ENCODE assay signal across 13 mouse cellular contexts in the genomic region with DNA sequence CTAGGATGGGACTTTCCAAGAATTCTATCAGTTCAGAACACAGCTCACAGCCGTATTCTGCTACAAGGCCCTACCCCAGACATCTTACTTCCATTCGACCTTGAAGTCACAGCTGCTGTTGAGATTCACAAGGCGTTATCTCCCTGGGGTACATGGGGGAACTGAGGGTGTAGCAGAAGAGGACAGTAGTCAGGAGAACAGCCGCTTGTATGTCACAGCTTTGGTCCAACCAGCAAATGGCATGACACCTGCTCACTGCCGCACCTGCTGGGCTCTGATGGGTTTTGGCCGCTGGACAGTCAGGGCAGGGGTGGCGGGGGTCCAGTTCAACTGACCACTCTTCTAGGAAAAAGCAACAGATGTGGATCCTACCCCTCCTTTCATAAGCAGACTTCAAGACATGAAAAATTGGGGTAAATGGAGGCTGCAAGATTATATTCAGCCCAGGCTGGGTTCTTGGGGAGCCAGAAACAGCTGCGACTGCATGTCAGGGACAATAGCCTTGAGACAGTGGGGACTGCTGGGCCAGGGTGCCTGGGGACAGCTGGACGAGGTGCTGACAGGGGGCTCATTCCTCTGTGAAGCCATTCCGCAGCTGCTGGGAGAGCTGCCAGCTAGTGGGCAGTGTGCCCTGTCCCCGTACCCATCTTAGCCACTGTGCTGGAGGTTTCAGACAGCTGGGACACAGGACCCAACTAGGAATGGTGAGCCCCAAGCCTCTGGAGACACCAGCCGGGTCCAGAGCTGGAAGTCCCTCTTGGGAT. TPM values are rescaled to one million over a fixed set of nuclear protein-coding genes. Genes with fewer than 3 reads are reported as not detected.
DNase-seq lines count a peak whose midpoint lies in the region; ATAC-seq and TF ChIP-seq lines count a peak whose summit lies in the region.
"Had no signal": no experiment of that assay in that cellular context is flagged by ENCODE, and none has a peak within 500 bp of the region (broad histone marks: within the 10 kb centered on the region; RNA-seq: fewer than 3 reads in every experiment).

No protein-coding gene starts in this region.

- TF ChIP-seq POLR2A in limb, embryonic 14.5 days (IDR thresholded peaks at IDR 0.05; ENCODE audit: borderline replicate concordance, extremely low read depth, insufficient read depth, insufficient read length), result no peak

- peak overlapping the region; percentile 14; the same call in 1 of the 2 replicates for H3K4me2 ChIP-seq in heart, embryonic 14.5 days (ENCODE audit: low read length)
- H3K4me2 ChIP-seq in midbrain, embryonic 13.5 days (replicated peaks), result no peak overlapping the region
- H3K4me2 ChIP-seq in midbrain, postnatal 0 days (ENCODE audit: low read depth, low read length, poor library complexity, severe bottlenecking), result no peak overlapping the region
- H3K4me2 ChIP-seq in limb, embryonic 14.5 days (replicated peaks; ENCODE audit: low read depth, low read length, severe bottlenecking), result no peak overlapping the region
- H3K4me2 ChIP-seq: embryonic facial prominence, embryonic 12.5 days; liver, embryonic 11.5 days had no signal

- DNase-seq in heart, adult 9 months (ENCODE audit: low spot score in 2 of 2), result no peak
- DNase-seq in midbrain, postnatal 0 days (ENCODE audit: low spot score), result no peak
- peak; percentile 47 for DNase-seq in gastrocnemius, postnatal 25 days
- peak; percentile 68 for DNase-seq in limb, embryonic 14.5 days (ENCODE audit: low spot score)
- DNase-seq in thymus, postnatal 0 days (ENCODE audit: low spot score), result no peak
- DNase-seq in thymus, postnatal 4 days, result no peak
- DNase-seq: cerebellum, adult 11-12 months; kidney, postnatal 10 days had no signal

- H3K36me3 ChIP-seq in heart, embryonic 14.5 days (ENCODE audit: control insufficient read depth, insufficient read depth, low read length), result 0 out of 2 replicates have a peak, but pooled peaks cover 3% of the 10 kb centered on the region
- H3K36me3 ChIP-seq in midbrain, embryonic 13.5 days, result no peaks in the 10 kb centered on the region
- no peaks in the 10 kb centered on the region for H3K36me3 ChIP-seq in midbrain, postnatal 0 days (ENCODE audit: insufficient read depth, low read length)
- no peaks in the 10 kb centered on the region for H3K36me3 ChIP-seq in limb, embryonic 14.5 days (ENCODE audit: control insufficient read depth, insufficient read depth, low read length)
- H3K36me3 ChIP-seq: embryonic facial prominence, embryonic 12.5 days had no signal

- peak; percentile 45 for ATAC-seq in heart, embryonic 14.5 days (ENCODE audit: insufficient number of reproducible peaks, insufficient read depth, low FRiP score, low read depth)
- no peak for ATAC-seq in midbrain, embryonic 13.5 days
- ATAC-seq in midbrain, postnatal 0 days (ENCODE audit: low FRiP score), result no peak
- ATAC-seq in limb, embryonic 14.5 days (ENCODE audit: low FRiP score, low read depth), result peak; percentile 42

- H3K9me3 ChIP-seq in heart, embryonic 14.5 days (ENCODE audit: control insufficient read depth, low read length), result no peaks in the 10 kb centered on the region
- H3K9me3 ChIP-seq in midbrain, embryonic 13.5 days, result no peaks in the 10 kb centered on the region
- no peaks in the 10 kb centered on the region for H3K9me3 ChIP-seq in midbrain, postnatal 0 days (ENCODE audit: low read length)
- H3K9me3 ChIP-seq in limb, embryonic 14.5 days (ENCODE audit: control insufficient read depth, low read length), result no peaks in the 10 kb centered on the region
- H3K9me3 ChIP-seq: embryonic facial prominence, embryonic 12.5 days had no signal

- no peak overlapping the region for H3K9ac ChIP-seq in heart, embryonic 14.5 days (ENCODE audit: low read length)
- 0 out of 2 replicates have a peak overlapping the region, but pooled peaks have one; percentile 15 for H3K9ac ChIP-seq in midbrain, embryonic 13.5 days (replicated peaks)
- H3K9ac ChIP-seq in midbrain, postnatal 0 days (replicated peaks; ENCODE audit: low read length, poor library complexity, severe bottlenecking), result no peak overlapping the region
- H3K9ac ChIP-seq in limb, embryonic 14.5 days (ENCODE audit: low read depth, low read length, severe bottlenecking), result no peak overlapping the region
- H3K9ac ChIP-seq: embryonic facial prominence, embryonic 12.5 days had no signal

- peaks cover 20 to 42% of the 10 kb centered on the region in 2 experiments for H3K4me1 ChIP-seq in heart, embryonic 14.5 days (ENCODE audit: control insufficient read depth in 2 of 2, insufficient read depth in 2 of 2, low read length in 2 of 2)
- peaks cover 43% of the 10 kb centered on the region for H3K4me1 ChIP-seq in midbrain, embryonic 13.5 days (replicated peaks)
- H3K4me1 ChIP-seq in midbrain, postnatal 0 days (ENCODE audit: insufficient read depth, low read length), result peaks cover 7% of the 10 kb centered on the region; the same call in 1 of the 2 replicates
- peaks cover 12% of the 10 kb centered on the region for H3K4me1 ChIP-seq in limb, embryonic 14.5 days (ENCODE audit: control insufficient read depth, insufficient read depth, low read length)

- H3K4me3 ChIP-seq in heart, embryonic 14.5 days (ENCODE audit: control insufficient read depth in 1 of 2, insufficient read depth in 1 of 2, low read depth in 1 of 2, low read length in 2 of 2), result no peak overlapping the region
- H3K4me3 ChIP-seq in midbrain, embryonic 13.5 days (replicated peaks), result no peak overlapping the region
- H3K4me3 ChIP-seq in midbrain, postnatal 0 days (ENCODE audit: low read depth, low read length), result no peak overlapping the region
- no peak overlapping the region for H3K4me3 ChIP-seq in limb, embryonic 14.5 days (replicated peaks; ENCODE audit: low read length)
- H3K4me3 ChIP-seq: embryonic facial prominence, embryonic 12.5 days had no signal

- H3K27ac ChIP-seq in heart, embryonic 14.5 days (replicated peaks in 1 of 2; ENCODE audit: control insufficient read depth in 1 of 2, insufficient read depth in 1 of 2, low read depth in 2 of 2, low read length in 2 of 2), result peak overlapping the region; percentile 66 to 70
- H3K27ac ChIP-seq in midbrain, embryonic 13.5 days, result no peak overlapping the region
- no peak overlapping the region for H3K27ac ChIP-seq in midbrain, postnatal 0 days (ENCODE audit: low read depth, low read length)
- no peak overlapping the region for H3K27ac ChIP-seq in limb, embryonic 14.5 days (replicated peaks; ENCODE audit: low read depth, low read length)
- H3K27ac ChIP-seq: embryonic facial prominence, embryonic 12.5 days had no signal

- TF ChIP-seq CTCF in midbrain, postnatal 0 days (IDR thresholded peaks at IDR 0.05), result no peak

- 39% methylated on average over 12 of the region's 12 CpGs for WGBS in heart, embryonic 14.5 days
- 71% methylated on average over 12 of the region's 12 CpGs for WGBS in midbrain, embryonic 13.5 days
- WGBS in midbrain, postnatal 0 days, result 61% methylated on average over 12 of the region's 12 CpGs
- whole genome bisulfite sequencing in limb, embryonic 14.5 days, result 67% methylated on average over 12 of the region's 12 CpGs

- peaks cover under 1% of the 10 kb centered on the region; the same call in 1 of the 2 replicates for H3K27me3 ChIP-seq in heart, embryonic 14.5 days (ENCODE audit: control insufficient read depth, insufficient read depth, low read length)
- peaks cover 27% of the 10 kb centered on the region for H3K27me3 ChIP-seq in midbrain, embryonic 13.5 days
- peaks cover 8% of the 10 kb centered on the region; the same call in 1 of the 2 replicates for H3K27me3 ChIP-seq in midbrain, postnatal 0 days (ENCODE audit: insufficient read depth, low read length)
- 0 out of 2 replicates have a peak, but pooled peaks cover 8% of the 10 kb centered on the region for H3K27me3 ChIP-seq in limb, embryonic 14.5 days (ENCODE audit: control insufficient read depth, insufficient read depth, low read length)

RNA-seq across cellular contexts. Expression of a gene that starts 3.5 kb away (rescaled TPM):
- 36.3 and 37.8 TPM in 2 replicates for polyA plus RNA-seq in heart, embryonic 14.5 days (2014; fragmentation: Nextera tagmentation; extraction: Ambion mirVana)
- 20.6 and 22.9 TPM in 2 replicates for polyA plus RNA-seq in midbrain, embryonic 13.5 days (2015; fragmentation: Nextera tagmentation; extraction: Ambion mirVana)
- total RNA-seq in midbrain, postnatal 0 days (2014; rRNA removed), result 27.3 and 27.6 TPM in 2 replicates
- polyA plus RNA-seq in midbrain, postnatal 0 days (2015; fragmentation: Nextera tagmentation; extraction: Ambion mirVana), result 19.8 and 23.0 TPM in 2 replicates
- total RNA-seq in gastrocnemius, postnatal 25 days (2021), result 10 to 100 TPM; 11.6 to 16.6 TPM
- 20.3 and 26.3 TPM in 2 replicates for polyA plus RNA-seq in limb, embryonic 14.5 days (2012; rRNA removed)
- polyA plus RNA-seq in limb, embryonic 14.5 days (2014; fragmentation: Nextera tagmentation; extraction: Ambion mirVana), result 26.9 and 28.7 TPM in 2 replicates
- polyA plus RNA-seq in thymus, postnatal 0 days (2015; fragmentation: Nextera tagmentation; extraction: Ambion mirVana), result 15.5 and 16.1 TPM in 2 replicates

RNA-seq across cellular contexts. Expression of a gene that starts 4.9 kb away (rescaled TPM):
- polyA plus RNA-seq in heart, embryonic 14.5 days (2014; fragmentation: Nextera tagmentation; extraction: Ambion mirVana), result 0.44 and 0.70 TPM in 2 replicates
- polyA plus RNA-seq in midbrain, embryonic 13.5 days (2015; fragmentation: Nextera tagmentation; extraction: Ambion mirVana), result 5.2 and 7.9 TPM in 2 replicates
- 21.5 and 31.0 TPM in 2 replicates for total RNA-seq in midbrain, postnatal 0 days (2014; rRNA removed)
- 16.3 and 19.9 TPM in 2 replicates for polyA plus RNA-seq in midbrain, postnatal 0 days (2015; fragmentation: Nextera tagmentation; extraction: Ambion mirVana)
- total RNA-seq in gastrocnemius, postnatal 25 days (2021), result 1 to 10 TPM; 1.4 to 2.3 TPM
- polyA plus RNA-seq in limb, embryonic 14.5 days (2012; rRNA removed), result 16.3 and 23.4 TPM in 2 replicates
- polyA plus RNA-seq in limb, embryonic 14.5 days (2014; fragmentation: Nextera tagmentation; extraction: Ambion mirVana), result 12.6 and 16.7 TPM in 2 replicates
- polyA plus RNA-seq in thymus, postnatal 0 days (2015; fragmentation: Nextera tagmentation; extraction: Ambion mirVana), result 0.23 and 0.26 TPM in 2 replicates
- total RNA-seq: megakaryocyte progenitor cell, adult 5-6 weeks had no signal

Comparison
In these comparisons a context has a peak if more than half of its experiments do, and no peak if none do; other contexts are left out.
1. ATAC-seq: peak in heart, embryonic 14.5 days (single experiment) and limb, embryonic 14.5 days (single experiment); none in midbrain, embryonic 13.5 days (single experiment) and midbrain, postnatal 0 days (single experiment).
2. H3K27ac ChIP-seq: peak in heart, embryonic 14.5 days (2 of 2); none in midbrain, embryonic 13.5 days (single experiment), midbrain, postnatal 0 days (single experiment) and limb, embryonic 14.5 days (single experiment).
3. DNase-seq: peak in gastrocnemius, postnatal 25 days (single experiment) and limb, embryonic 14.5 days (single experiment); none in heart, adult 9 months (0 of 2), midbrain, postnatal 0 days (single experiment), thymus, postnatal 0 days (single experiment) and thymus, postnatal 4 days (single experiment).